Mouse (Mus musculus): ENCODE measurements around the gene Scn2a. TPM values are rescaled to one million over a fixed set of nuclear protein-coding genes. Genes with fewer than 3 reads are reported as not detected.

The Scn2a gene
- 0.59 TPM for polyA plus RNA-seq (2017; shearing (Covaris generic))

DNA sequence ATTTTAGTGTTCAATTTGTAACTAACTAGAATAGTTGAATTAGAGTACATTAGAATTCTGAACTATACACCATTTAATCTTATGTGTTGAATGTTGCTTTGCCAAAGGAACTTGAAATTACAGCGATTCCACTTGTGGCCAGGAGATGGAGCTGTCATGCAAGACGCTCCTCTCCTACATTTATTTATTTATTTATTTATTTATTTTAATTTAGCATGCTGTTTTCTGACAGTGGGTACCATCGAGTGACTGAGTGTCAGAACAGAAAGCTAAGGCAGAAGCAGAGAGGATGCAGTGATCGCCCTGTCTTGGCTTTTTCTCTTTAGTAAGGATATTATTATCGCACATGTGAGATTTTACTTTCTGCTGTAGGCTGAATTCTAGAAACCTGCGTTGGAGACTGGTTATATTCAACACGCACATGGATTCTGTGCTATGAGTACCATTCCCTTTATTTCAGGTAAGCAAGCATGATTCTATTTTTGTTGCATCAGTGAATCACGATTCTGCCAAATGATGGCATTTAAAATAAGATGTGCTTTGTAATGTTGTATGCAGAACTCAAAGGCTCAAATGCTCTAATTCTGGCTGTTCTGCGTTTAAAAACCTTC is at the start of gene Scn2a:
Gene Scn2a (plus strand): TSS at position 216 of the 611 bp plus-strand sequence.

Other genes with a start within 250 kb of the Scn2a start
- not detected for gene Scn3a, start 53.1 kb upstream of the Scn2a start, polyA plus RNA-seq (2017; shearing (Covaris generic))
- gene Csrnp3, start 225.0 kb downstream of the Scn2a start, polyA plus RNA-seq (2017; shearing (Covaris generic)): not detected